Mouse (Mus musculus) stomach, embryonic 15.5 days (tissue): Measurements from ENCODE around the gene Hist1h3e. TPM values are rescaled to one million over a fixed set of nuclear protein-coding genes. Genes with fewer than 3 reads are reported as not detected.
A peak's percentile ranks its signal among the peaks of the same experiment; 100 is the strongest.
"Not testable (repeated sequence)": the region's sequence is repeated elsewhere in the genome, so short reads cannot be mapped to it uniquely, and the experiment has no call there.

Source experiments
- ATAC-seq: fragments of 200-750 bp; cut with Nextera tagmentation; 2 replicates; pipeline ENCODE4 v1.8.0; 2017; ENCODE audit warnings: low read depth, moderate number of reproducible peaks, moderate TSS enrichment; ENCODE audit not compliant: insufficient read depth, low FRiP score
- H3K27ac ChIP-seq: fragments of 300-500 bp; sonication (generic); 2 replicates; pipeline ENCODE4 v1.5.1; 2015; ENCODE audit warnings: mild to moderate bottlenecking, inconsistent platforms
- H3K27me3 ChIP-seq: fragments of 300-500 bp; sonication (generic); replicated peaks from 2 replicates; pipeline ENCODE4 v1.6.1; 2015; ENCODE audit warnings: inconsistent platforms
- H3K36me3 ChIP-seq: fragments of 300-500 bp; sonication (generic); 2 replicates; pipeline ENCODE4 v1.6.1; 2015; ENCODE audit warnings: inconsistent platforms
- H3K4me1 ChIP-seq: fragments of 300-500 bp; sonication (generic); 2 replicates; pipeline ENCODE4 v1.6.1; 2015; ENCODE audit warnings: inconsistent platforms
- H3K4me2 ChIP-seq: fragments of 300-500 bp; sonication (generic); 2 replicates; pipeline ENCODE4 v1.6.1; 2015; ENCODE audit warnings: mild to moderate bottlenecking, inconsistent platforms
- H3K4me3 ChIP-seq: fragments of 300-500 bp; sonication (generic); replicated peaks from 2 replicates; pipeline ENCODE4 v1.5.1; 2015; ENCODE audit warnings: inconsistent platforms
- H3K9ac ChIP-seq: fragments of 300-500 bp; sonication (generic); 2 replicates; pipeline ENCODE4 v1.6.1; 2015; ENCODE audit warnings: inconsistent platforms
- H3K9me3 ChIP-seq: fragments of 300-500 bp; sonication (generic); 2 replicates; pipeline ENCODE4 v1.6.1; 2016; ENCODE audit warnings: inconsistent platforms
- WGBS: fragments of 180-500 bp; shearing (Covaris S2); methylation state at CpG from one replicate; pipeline ENCODE4 v1.1.7; 2015; 5-methylcytosine and 5-hydroxymethylcytosine counted together
- polyA plus RNA-seq: library from polyadenylated mRNA; unstranded; fragments of >200 nt; fragmentation: Nextera tagmentation; extraction: Ambion mirVana; gene quantifications from 2 replicates; pipeline ENCODE4 v1.2.1, GENCODE M21; 2015

Gene Hist1h3e
- polyA plus RNA-seq, 1 experiment from 2014 or later: 6.7 TPM

GRCm38 (mm10) chr13:23555839-23556416, 6.2 kb downstream of the Hist1h3e start:
- Histone ChIP-seq H3K9me3 (no peaks in the 10 kb centered on the region), H3K36me3 (no peaks in the 10 kb centered on the region), H3K9ac (peak overlapping the region; percentile 76; the same call in 1 of the 2 replicates), H3K27me3 (no peaks in the 10 kb centered on the region), H3K4me3 (peak overlapping the region; percentile 56), H3K4me2 (peak overlapping the region; percentile 89), H3K27ac (peak overlapping the region; percentile 98), H3K4me1 (peaks cover 7% of the 10 kb centered on the region)
- peak; percentile 76 for ATAC-seq
- under 1% methylated on average over 18 of the region's 18 CpGs for WGBS

GRCm38 (mm10) chr13:23554925-23555838, 7.0 kb downstream of the Hist1h3e start:
- Histone ChIP-seq H3K9me3 (no peaks in the 10 kb centered on the region), H3K9ac (peak overlapping the region; percentile 76), H3K27me3 (no peaks in the 10 kb centered on the region), H3K27ac (peak overlapping the region; percentile 98), H3K4me3 (peak overlapping the region; percentile 56), H3K4me1 (peaks cover 12% of the 10 kb centered on the region), H3K4me2 (peak overlapping the region; percentile 89), H3K36me3 (no peaks in the 10 kb centered on the region)
- under 1% methylated on average over 54 of the region's 54 CpGs for WGBS
- peak; percentile 84 for ATAC-seq

- no peak for ATAC-seq
- peak overlapping the region; percentile 98 for H3K27ac ChIP-seq
- H3K9me3 ChIP-seq: no peaks in the 10 kb centered on the region
- no peak overlapping the region for H3K9ac ChIP-seq
- 15% methylated on average over 9 of the region's 9 CpGs for WGBS
- no peaks in the 10 kb centered on the region for H3K36me3 ChIP-seq
- H3K4me1 ChIP-seq: peaks cover 12% of the 10 kb centered on the region
- no peaks in the 10 kb centered on the region for H3K27me3 ChIP-seq
- peak overlapping the region; percentile 89 for H3K4me2 ChIP-seq
- H3K4me3 ChIP-seq: peak overlapping the region; percentile 56
Observed at GRCm38 (mm10) chr13:23554393-23554792, 7.8 kb downstream of the Hist1h3e start.

- Histone ChIP-seq H3K9ac (no peak within 1 kb of the TSS), H3K27me3 (no peaks in the 10 kb centered on the region), H3K4me1 (peaks cover 12% of the 10 kb centered on the region), H3K9me3 (no peaks in the 10 kb centered on the region), H3K4me2 (peak within 1 kb of the TSS; percentile 42), H3K4me3 (no peak within 1 kb of the TSS), H3K36me3 (no peaks in the 10 kb centered on the region), H3K27ac (peak within 1 kb of the TSS; percentile 98)
- no peak for ATAC-seq
Observed at GRCm38 (mm10) chr13:23552962-23553361, 9.2 kb downstream of the Hist1h3e start, which contains the start of gene Hist1h1d. Hist1h1d (plus strand) TSS chr13:23553262.

GRCm38 (mm10) chr13:23551931-23552914, 9.9 kb downstream of the Hist1h3e start:
- no peaks in the 10 kb centered on the region for H3K9me3 ChIP-seq
- 44% methylated on average over 8 of the region's 8 CpGs for WGBS
- no peaks in the 10 kb centered on the region for H3K27me3 ChIP-seq
- no peak overlapping the region for H3K9ac ChIP-seq
- H3K4me1 ChIP-seq: peaks cover 12% of the 10 kb centered on the region
- ATAC-seq: no peak
- peak overlapping the region; percentile 42 for H3K4me2 ChIP-seq
- H3K4me3 ChIP-seq: peak overlapping the region; percentile 48
- peak overlapping the region; percentile 93 for H3K27ac ChIP-seq
- no peaks in the 10 kb centered on the region for H3K36me3 ChIP-seq

GRCm38 (mm10) chr13:23551146-23551834, 10.9 kb downstream of the Hist1h3e start, which contains the start of gene Hist1h4f:
Hist1h4f (minus strand) TSS chr13:23551648.
- WGBS: under 1% methylated on average over 47 of the region's 47 CpGs
- Histone ChIP-seq H3K9ac (peak within 1 kb of the TSS; percentile 10; the same call in 1 of the 2 replicates), H3K27ac (peak within 1 kb of the TSS; percentile 93), H3K4me2 (peak within 1 kb of the TSS; percentile 42), H3K4me1 (peaks cover 12% of the 10 kb centered on the region), H3K4me3 (peak within 1 kb of the TSS; percentile 48)
- ATAC-seq: peak; percentile 86
- H3K27me3 ChIP-seq, H3K36me3 ChIP-seq, H3K9me3 ChIP-seq: not testable (repeated sequence)

- H3K4me2 ChIP-seq: peak overlapping the region; percentile 42
- H3K27me3 ChIP-seq: no peaks in the 10 kb centered on the region
- ATAC-seq: no peak
- H3K36me3 ChIP-seq: no peaks in the 10 kb centered on the region
- no peaks in the 10 kb centered on the region for H3K9me3 ChIP-seq
- peaks cover 12% of the 10 kb centered on the region for H3K4me1 ChIP-seq
- H3K27ac ChIP-seq: peak overlapping the region; percentile 93
- peak overlapping the region; percentile 10; the same call in 1 of the 2 replicates for H3K9ac ChIP-seq
- 5% methylated on average over 3 of the region's 3 CpGs for WGBS
- H3K4me3 ChIP-seq: peak overlapping the region; percentile 48
Observed at GRCm38 (mm10) chr13:23550761-23551145, 11.4 kb downstream of the Hist1h3e start.

GRCm38 (mm10) chr13:23546694-23547093, 15.5 kb downstream of the Hist1h3e start:
- Histone ChIP-seq H3K4me2 (no peak overlapping the region), H3K36me3 (no peaks in the 10 kb centered on the region), H3K4me1 (peaks cover 5% of the 10 kb centered on the region), H3K9ac (no peak overlapping the region), H3K4me3 (no peak overlapping the region), H3K27me3 (no peaks in the 10 kb centered on the region), H3K9me3 (no peaks in the 10 kb centered on the region), H3K27ac (no peak overlapping the region)
- WGBS: 63% methylated on average over 5 of the region's 5 CpGs
- no peak for ATAC-seq

GRCm38 (mm10) chr13:23544787-23545120, 17.4 kb downstream of the Hist1h3e start:
- not testable (repeated sequence) for H3K36me3 ChIP-seq, H3K27me3 ChIP-seq, H3K4me1 ChIP-seq, H3K9ac ChIP-seq, H3K9me3 ChIP-seq
- Histone ChIP-seq H3K4me2 (peak overlapping the region; percentile 59), H3K4me3 (peak overlapping the region; percentile 47), H3K27ac (peak overlapping the region; percentile 95)
- 0 out of 2 replicates have a peak, but pooled peaks have one; percentile 0 for ATAC-seq
- WGBS: 0% methylated on average over 13 of the region's 14 CpGs

- peak within 1 kb of the TSS; percentile 65 for H3K4me2 ChIP-seq
- H3K27ac ChIP-seq: peak within 1 kb of the TSS; percentile 95
- H3K9me3 ChIP-seq: no peaks in the 10 kb centered on the region
- H3K4me3 ChIP-seq: peak within 1 kb of the TSS; percentile 50
- no peaks in the 10 kb centered on the region for H3K36me3 ChIP-seq
- WGBS: 0% methylated on average over 29 of the region's 45 CpGs
- ATAC-seq: peak; percentile 88
- peak within 1 kb of the TSS; percentile 41; the same call in 1 of the 2 replicates for H3K9ac ChIP-seq
- no peaks in the 10 kb centered on the region for H3K4me1 ChIP-seq
- H3K27me3 ChIP-seq: no peaks in the 10 kb centered on the region
Observed at GRCm38 (mm10) chr13:23543965-23544786, 18.0 kb downstream of the Hist1h3e start, which contains the start of gene Hist1h3f. Hist1h3f (plus strand) TSS chr13:23544052.
